Mouse (Mus musculus): ENCODE measurements at regions not wholly inside any gene's neighbourhood (a gene's known extent, or its start where the extent isn't known, plus 50 kb on each side); places are given as distances from the start of the nearest gene placed in this dataset.
"Not testable (repeated sequence)": the region's sequence is repeated elsewhere in the genome, so short reads cannot be mapped to it uniquely, and the experiment has no call there.

DNA sequence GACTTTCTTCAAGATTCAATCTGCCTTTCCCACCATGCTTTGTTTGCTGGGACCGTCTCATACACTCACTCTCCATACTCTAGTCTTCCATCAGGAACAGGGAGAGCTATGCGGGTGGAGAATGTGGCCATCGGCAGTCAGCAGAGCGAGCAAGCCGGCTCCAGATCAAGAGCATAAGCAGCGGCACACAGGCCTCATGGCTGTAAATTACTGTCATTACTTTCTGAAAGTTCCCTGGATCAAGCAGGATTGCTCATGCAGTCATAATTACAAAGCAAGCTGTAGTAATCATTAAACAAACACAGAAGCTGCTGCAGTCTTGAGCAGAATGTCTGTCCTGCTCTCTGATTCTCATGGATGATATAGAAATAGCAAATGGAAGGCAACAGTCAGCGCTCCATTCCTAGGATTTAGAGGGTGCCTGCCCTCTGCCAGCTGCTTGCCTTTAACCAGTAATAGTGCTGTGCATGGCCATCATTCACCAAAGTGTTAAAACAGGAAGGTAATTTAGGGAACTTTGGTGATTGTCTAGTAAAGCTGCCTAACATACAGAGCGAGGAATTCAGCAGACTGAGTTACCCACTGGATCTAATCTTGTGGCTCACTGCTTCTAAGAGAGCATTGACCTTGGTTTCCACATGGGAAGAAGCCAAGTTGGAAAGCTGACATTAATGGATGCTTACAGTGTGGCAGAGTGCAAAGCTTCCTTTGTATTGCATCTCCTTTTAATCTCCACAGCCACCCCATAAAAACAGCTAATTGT, 298.2 kb downstream of the 1190002N15Rik start:
- no peak for DNase-seq

DNA sequence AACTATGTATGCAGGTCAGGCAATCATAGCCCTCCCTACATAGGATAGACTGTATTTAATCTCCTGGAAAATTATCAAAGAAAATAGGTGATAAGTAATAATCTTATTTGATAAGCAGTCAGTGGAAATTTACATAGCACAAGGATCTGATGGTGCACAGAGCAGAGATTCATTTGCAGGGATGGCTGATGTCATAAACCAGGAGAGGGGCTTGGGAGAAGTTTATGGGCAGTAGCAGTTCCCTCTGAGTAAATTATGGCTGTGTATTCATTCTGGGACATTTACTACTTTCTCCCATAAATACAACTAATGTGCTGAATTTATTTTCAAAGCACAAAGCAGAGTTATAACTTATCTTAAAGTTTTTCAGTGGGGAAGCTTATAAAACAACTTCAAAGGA, 299.3 kb downstream of the 1190002N15Rik start:
- DNase-seq = no peak

DNA sequence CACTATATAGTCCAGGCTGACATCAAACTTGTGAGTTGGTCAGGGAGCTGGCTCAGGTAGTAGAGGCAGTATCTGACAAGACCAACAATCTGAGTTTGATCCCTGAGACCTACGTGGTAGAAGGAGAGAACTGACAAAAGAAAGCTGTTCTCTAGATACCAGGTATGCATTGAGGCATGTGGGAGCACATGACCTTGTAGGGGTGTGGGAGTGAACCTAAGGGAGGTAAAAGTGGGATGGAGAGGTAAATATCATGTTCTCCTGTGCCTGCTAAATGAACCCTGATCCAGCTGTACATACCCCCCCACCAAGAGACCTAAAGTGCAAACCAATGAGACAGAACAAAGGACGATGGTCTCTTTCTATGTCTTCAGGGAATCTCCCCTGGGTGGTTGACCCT, 308.3 kb downstream of the 1190002N15Rik start:
- no peak for DNase-seq

DNA sequence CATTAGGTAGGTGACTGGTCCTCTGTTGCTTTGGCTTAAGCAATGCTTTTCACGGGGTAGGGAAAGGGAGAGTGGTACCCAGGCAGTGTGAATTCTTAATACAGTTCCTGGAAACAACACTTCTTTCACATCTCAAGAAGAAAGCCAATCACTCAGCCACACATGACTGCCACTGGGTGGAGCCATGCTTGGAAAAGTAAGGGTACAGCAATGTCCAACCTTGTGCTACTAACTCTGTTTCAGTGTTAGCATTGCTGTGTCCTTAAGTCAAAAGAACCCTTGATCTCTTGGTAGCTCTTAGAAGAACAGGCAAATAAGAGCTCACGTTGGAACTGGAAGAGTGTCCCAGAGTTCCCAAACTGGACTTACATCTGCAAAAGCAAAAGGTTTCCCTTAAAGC, 318.8 kb downstream of the 1190002N15Rik start:
- DNase-seq = peak; percentile 20 to 24

DNA sequence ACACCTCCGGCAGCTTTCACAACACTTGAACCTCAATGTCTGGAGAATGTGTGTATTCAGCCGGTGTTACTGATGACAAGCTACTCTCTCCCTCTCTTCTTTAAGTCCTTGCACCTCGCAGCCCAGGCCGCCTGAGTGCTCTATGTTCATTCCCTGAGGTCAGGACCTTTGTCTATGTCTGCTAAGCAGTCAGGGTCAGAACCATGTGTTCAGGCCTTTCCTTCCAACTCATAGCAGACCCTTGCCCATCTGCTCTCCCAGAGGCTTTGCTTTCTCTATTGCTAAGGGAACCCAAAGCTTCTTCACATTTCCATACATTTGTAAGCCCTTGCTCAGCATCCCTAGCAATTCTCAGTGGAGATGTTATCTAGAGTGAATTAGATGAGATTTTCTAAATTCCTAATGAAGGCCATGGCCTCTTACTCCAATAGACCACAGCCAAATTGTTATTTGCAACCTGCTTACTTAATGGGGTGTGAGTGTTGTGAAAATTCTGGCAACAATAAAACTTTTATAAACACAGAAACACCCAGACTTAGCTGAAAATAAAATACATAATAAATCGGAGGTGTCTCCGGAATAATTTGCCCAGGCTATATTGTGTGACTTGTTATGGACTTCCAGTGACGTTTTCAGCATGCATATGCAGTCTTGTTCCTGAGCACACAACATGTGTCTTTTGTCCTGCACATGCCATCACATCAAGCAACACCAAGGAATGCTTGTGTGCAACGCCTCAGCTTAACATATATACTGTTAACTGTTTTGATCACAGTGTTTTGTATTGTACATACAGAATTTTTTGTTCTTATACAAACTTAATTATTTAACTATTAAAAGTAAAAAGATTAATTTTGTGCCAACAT, 321.2 kb downstream of the 1190002N15Rik start:
- DNase-seq = no peak

DNA sequence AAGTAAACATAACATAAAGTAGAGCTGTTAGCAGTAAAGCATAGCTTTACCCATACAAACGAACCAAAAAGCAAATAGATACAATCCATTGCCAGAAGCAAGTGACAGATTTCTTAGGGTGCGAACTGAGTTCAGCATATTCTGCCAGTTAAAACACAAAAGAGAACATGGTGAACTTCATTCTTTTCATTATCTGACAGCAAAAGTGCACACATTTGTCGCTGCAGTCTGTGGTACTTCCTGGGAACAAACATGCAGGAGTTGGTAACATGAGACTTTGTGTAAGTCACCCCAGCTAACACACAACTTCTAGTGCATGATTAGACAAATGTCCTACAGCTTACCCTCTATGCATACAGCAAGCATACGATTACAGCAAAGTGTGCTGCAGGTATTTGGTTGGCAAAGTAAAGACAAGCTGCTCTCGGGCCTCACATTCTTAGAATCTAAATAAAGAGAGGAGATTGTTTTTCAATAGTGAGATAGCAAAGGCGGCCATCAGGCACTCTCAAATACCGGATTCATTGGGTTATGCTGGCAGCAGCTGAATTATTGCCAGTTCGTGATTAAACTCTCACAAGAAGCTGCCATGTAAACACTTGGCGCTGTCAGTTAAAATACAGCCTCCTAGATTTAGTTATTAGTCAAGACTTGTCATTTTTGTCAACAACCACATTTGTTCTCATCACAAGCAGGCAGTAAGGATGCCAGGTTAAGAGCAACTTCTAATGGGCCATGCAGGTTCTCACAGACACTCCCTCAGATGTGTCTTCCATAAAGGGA, 327.2 kb downstream of the 1190002N15Rik start:
- no peak for DNase-seq

DNA sequence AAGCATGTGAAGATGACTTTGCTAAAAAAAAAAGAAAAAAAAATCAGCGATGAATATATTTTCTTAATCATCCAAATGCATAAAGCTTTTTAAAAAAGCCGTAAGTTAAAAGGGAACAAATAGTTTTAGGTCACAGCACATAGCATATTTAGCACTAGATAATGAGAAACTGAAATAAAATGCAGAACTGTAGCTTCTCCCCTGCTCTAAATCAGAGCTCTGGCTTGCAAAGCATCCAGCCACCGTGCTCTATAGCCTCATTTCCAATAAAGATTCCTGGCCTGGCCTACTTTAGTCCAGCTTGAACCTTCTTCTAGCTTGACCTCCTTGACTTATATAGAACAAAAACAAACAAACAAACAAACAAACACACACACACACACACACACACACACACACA, 328.9 kb downstream of the 1190002N15Rik start:
- DNase-seq = no peak

DNA sequence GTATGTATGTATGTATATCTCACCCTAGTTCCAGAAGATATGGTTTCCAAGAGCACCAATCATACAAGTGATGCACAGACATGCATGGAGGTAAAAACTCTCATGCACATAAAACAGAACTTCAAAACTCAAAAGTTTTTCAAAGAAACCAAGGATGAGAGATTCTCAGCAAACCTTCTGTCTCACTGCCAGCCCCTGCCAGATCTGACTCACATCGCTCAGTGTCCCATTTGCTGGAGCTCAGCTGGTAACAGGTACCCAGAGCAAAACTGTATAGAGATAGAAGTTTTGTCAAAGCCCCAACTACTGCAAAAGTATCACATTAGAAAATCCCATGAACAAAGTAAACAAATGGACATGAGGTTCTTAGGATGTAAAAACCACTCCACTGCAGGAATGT, 337.0 kb downstream of the 1190002N15Rik start:
- no peak for DNase-seq

DNA sequence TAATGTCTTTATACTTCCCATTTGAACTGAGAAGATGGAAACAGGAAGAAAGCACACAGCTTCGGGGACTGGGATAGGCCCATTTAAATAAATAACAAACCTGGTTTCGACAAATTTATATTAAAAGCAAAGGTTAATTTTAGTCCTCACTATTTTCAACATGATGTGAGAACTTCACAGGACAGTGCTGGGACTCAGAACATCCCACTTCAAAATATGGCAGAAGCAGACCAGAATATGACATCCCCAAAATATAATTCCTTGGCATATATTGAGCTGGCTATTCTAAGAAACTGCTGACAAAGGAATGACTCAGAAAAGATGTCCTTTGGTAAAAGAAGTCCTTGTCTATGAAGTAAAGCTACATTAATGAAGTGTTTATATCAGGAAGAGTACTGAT, 338.0 kb downstream of the 1190002N15Rik start:
- DNase-seq = no peak

DNA sequence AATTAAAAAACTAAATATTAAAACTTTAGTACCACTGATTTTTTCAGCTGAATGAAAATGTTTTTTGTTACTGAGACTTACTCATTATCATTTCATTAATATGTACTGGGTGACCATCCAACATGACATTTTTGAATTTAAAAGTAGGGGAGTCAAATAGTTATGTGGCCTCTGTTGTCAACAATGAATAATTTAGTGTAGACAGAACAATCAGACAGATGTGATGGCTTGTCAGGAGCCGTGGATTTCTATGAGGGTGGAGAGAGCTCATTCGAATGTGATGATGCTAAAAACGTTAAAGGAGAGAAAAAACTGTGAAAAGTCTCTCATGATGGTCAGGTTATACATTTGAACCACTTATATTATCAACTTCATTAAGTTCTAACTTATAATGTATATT, 346.8 kb downstream of the 1190002N15Rik start:
- no peak for DNase-seq

DNA sequence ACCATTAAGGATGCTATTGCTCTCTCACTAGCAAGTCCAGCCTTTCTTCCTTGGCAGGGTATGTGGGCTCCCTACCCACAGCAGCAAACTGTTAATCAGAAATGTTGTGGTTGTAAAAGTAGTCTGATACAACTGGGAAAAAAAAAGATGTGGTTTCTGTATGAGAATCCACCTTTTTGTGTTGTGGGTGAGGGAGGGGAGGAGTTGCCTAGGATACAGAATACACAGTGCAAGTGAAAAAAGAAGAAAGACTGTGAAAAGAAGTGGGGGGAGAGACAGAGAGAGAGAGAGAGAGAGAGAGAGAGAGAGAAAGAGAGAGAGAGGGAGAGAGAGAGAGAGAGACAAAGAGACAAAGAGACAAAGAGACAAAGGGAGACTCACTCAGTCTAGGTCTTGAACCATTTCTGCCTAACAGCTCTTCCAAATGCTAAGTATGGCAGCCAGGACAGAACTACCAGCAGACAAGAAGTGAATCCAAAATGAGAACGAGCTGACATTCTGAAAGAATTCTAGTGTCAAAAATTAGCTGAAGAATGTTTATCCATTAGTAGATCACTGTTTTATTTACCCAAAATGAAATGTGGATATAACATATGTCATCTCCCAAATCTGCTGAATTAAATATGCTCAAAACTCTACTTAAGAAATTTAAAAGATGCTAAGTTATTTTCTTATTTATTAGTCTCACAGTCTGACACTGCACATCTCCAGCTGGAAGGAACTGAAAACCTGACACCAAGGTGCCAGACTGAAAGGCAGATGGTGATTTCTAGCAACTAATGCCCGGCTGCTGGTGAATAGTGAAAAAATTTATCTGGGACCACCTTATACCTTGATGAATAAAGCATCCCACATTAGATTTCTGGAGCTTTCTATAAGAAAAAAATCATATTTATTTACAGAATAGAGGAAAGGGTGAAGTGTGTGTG, 347.7 kb downstream of the 1190002N15Rik start:
- DNase-seq = no peak

DNA sequence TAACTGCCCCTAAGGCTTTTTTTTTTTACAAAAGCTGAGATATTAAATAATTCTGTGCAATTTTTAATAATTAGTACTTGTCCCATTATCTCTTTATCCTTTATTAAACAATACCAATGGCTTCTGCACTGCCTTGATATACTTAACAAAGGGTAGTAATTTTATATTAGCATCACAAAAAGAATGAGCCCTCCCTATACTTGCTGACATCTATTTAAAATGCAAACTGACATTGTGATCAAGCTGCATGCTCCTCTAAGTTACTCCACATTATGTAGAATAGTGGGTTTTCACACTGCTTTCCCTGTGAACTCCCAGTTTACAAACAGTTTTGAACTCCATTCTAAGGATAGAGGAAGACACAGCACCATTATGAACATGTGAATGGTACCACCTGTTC, 349.8 kb downstream of the 1190002N15Rik start:
- DNase-seq = no peak

DNA sequence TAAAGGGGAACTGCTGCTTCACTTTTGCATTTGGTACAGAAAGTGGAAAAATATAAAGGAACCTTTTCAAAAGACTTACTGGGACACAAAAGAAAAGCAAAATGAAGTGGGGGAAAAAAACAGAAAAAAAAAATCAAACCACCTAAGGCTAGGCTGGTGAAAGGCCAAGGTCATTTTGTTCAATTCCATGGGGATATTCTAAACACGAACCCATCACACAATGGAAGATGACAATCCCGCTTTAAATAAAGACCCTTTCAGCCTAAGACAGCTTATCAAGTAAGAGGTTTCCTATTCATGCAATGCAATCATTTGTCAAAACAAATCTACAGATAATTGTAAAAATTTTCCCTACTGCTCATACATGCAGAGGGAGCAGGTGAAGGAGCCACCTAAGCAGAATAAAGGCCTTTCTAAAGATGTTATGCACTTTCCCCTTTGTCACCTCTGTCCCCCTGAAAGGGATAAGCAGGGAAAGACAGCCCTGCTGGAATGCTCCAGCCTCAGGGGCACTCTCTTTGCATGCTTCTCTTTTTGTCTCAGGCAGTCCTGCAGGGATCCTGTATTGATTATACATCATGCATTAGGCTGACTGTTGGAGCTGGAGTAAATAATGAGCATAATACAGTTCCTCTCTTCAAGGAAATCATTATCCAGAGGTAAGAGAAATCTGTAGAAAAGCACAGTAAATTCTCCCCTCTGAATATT, 367.8 kb downstream of the 1190002N15Rik start:
- DNase-seq = no peak

DNA sequence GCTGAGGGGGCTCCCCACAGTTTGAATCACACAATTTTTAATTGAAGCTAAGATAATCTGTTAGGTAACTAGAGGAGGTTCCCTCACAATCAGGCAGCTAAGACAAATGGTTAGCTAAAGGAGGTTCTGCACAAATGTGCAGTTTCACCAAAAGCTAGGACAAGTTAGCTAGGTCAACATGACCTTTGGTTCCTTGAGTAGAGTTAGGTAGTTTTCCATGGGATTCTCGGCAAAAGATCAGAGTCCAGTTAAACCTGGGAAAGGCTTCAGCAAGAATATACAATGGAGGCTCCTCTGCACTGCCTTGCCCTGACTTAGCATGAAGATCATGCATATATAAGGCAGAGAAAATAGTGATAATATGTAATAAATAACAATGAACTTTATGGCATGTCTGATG, 374.2 kb downstream of the 1190002N15Rik start:
- no peak for DNase-seq

DNA sequence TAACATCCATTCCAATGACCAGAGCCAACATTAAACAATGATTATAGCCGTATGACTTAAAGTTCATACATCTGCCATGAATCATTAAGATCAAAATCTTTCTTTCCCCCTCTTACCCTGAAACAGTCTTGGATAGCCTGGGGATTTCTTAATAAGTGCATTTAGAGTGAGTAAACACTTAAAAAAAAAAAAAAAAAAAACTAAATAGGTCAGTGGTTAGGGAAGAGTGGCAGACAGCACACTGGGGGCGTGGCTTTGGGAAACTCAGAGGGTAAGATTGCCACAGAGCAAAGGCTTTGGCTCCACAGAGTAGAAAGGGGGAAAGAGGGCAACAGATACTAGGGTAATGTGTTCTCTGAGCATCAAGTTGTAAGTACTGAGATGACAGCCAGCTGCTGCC, 382.3 kb downstream of the 1190002N15Rik start:
- DNase-seq = no peak

DNA sequence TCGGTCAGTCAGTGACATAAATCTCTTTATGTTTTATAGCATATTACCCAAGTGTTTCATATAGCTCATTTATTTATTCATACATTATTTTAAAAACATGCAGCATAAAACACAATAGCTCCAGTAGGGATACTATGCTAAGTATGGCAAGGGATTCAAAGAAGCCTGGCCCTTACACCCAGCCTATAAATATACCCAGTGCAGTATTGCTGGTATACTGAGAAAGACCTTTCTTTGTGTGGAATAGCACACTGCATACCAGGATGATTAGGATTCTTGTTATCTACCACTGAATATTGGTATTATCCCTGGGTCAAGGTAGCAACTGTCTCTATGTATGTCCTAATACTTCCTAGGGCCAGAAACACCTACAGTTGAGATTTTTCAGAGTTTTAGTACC, 389.4 kb downstream of the 1190002N15Rik start:
- no peak for DNase-seq

DNA sequence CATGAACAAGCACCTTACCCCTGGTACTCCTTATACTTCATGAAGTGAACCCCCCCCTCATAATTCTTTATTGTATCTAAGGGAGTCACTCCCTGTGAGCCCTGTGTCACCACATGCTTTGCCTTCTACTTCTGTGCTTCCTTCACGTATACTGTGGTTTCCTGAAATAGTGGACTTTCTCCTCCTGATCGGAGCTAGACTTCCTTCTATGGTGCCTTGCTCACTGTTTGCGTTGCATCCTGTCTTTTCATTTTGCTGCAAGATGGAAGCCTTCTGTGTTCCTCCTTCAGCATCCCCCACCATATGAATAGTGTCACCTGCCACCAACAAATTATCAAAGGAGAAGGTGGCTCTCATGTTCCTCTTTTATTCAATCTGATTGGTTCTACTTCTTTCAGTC, 391.1 kb downstream of the 1190002N15Rik start:
- DNase-seq = no peak

DNA sequence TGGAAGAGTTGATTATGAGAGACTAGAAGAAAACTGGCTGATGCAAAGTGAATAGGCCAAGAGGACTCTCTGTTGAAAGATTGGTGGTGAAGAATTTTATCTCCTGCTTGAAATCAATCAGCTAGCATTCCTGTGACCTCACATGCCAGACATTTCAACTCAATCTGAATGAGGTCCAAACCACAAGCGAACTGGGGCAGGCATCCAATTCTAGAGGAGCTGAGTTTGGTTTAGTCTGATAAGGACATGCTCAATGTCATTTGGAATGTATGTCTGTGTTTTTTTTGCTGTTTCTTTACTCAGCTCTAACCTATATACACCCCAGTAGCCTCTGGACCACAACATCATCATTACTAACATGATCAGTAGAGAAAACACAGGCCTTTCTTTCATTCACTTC, 401.4 kb downstream of the 1190002N15Rik start:
- DNase-seq = peak; percentile 34 to 47

DNA sequence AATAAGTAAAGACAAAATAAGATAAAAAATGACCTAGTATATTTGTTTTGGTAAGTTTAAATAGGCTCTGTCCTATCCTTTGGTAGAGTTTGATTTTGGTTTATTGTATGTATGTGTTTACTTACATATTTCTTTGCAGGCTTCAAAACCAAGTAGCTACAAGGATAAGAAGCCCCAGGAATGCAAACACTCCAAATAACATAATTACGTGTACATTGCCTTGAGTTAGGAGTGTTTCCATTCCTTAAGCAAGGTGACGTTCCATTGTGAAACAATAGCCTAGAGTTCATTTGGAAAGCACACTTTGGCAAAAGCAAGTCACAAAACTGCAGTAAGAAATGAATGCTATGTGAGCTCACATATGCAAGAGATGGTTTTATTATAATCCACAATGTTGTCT, 404.2 kb downstream of the 1190002N15Rik start:
- DNase-seq = no peak

DNA sequence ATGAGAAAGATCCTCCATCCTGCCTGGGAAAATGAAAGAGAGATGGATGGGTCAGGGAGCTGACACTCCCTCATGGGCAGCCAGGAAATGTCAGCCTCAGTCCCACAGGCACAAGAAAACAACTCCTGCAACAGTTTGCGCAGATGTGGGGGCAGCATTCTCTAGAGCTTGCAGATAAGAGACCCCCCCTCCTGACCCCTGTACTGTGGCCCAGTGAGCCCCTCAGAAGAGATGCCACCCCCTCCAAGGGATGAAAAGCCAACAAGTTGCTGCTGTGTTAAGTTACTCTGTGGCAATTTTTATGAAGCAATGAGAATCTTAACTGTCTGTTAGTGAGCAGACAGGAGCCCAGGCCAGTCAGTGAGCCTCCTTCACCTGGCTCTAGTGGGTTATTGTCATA, 406.5 kb downstream of the 1190002N15Rik start:
- DNase-seq = no peak

DNA sequence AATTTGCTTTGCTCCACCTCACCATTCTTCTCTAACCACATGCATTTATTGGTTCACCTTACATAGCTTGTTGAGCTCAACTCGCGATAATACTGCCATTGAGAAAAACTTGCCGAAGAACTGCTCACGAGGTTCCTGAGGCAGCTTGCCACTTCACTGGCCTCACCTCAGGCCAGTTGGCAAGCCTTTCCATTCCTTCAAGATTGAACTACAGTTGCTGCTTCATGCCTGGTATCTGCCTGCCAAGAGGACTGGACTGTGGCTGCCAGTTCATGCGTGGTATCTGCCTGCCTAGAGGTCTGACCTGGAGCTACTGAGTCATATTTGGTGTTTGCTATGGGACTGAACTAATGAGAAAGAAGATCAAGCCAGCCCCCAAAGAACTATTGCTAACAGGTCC, 420.9 kb downstream of the 1190002N15Rik start:
- DNase-seq = no peak

DNA sequence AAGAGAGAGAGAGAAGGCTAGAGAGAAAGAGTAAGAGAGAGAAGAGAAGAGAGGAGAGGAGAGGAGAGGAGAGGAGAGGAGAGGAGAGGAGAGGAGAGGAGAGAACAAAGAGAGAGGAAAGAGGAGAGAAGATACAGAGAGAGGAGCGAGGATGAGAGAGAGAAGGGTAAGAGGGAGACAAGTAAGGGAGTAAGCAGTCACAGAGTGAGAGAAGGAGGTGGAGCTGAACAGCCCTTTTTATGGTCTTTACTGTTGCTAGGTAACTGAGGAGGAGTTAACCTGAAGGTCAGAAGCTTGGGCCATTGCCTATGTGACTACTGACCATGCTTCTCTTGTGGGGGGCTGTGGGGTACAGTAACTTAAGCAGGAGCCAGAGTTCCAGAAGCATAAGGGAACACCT, 430.2 kb downstream of the 1190002N15Rik start:
- not testable (repeated sequence) for DNase-seq
